10 mouse cellular contexts compared by ENCODE assay signal in genomic region chr4:133024404-133024803, GRCm38 (mm10). TPM values are rescaled to one million over a fixed set of nuclear protein-coding genes. Genes with fewer than 3 reads are reported as not detected.
DNase-seq lines count a peak whose midpoint lies in the region; ATAC-seq and TF ChIP-seq lines count a peak whose summit lies in the region.
"Had no signal": no experiment of that assay in that cellular context is flagged by ENCODE, and none has a peak within 500 bp of the region (broad histone marks: within the 10 kb centered on the region; RNA-seq: fewer than 3 reads in every experiment).

No protein-coding gene starts in this region.

- H3K9me3 ChIP-seq in forebrain, embryonic 10.5 days: no peaks in the 10 kb centered on the region
- H3K9me3 ChIP-seq in forebrain, embryonic 11.5 days (ENCODE audit: control insufficient read depth, low read length): no peaks in the 10 kb centered on the region
- H3K9me3 ChIP-seq in intestine, embryonic 15.5 days: no peaks in the 10 kb centered on the region
- H3K9me3 ChIP-seq in neural tube, embryonic 15.5 days (replicated peaks): no peaks in the 10 kb centered on the region

- peaks cover 24% of the 10 kb centered on the region for H3K36me3 ChIP-seq in forebrain, embryonic 10.5 days (replicated peaks)
- H3K36me3 ChIP-seq in forebrain, embryonic 11.5 days (ENCODE audit: control insufficient read depth, insufficient read depth, low read length): no peaks in the 10 kb centered on the region
- H3K36me3 ChIP-seq in intestine, embryonic 15.5 days: 0 out of 2 replicates have a peak, but pooled peaks cover 4% of the 10 kb centered on the region
- no peaks in the 10 kb centered on the region for H3K36me3 ChIP-seq in neural tube, embryonic 15.5 days

- ATAC-seq in forebrain, embryonic 11.5 days (replicated peaks; ENCODE audit: low FRiP score): no peak
- ATAC-seq in intestine, embryonic 15.5 days: no peak
- ATAC-seq in neural tube, embryonic 15.5 days (ENCODE audit: low FRiP score): 0 out of 2 replicates have a peak, but pooled peaks have one; percentile 2
- no peak for ATAC-seq in erythroblast, adult 5-6 weeks (replicated peaks; ENCODE audit: low FRiP score, poor library complexity, severe bottlenecking)

- no peak overlapping the region for H3K4me3 ChIP-seq in forebrain, embryonic 10.5 days
- H3K4me3 ChIP-seq in forebrain, embryonic 11.5 days (ENCODE audit: low read depth, low read length): no peak overlapping the region
- H3K4me3 ChIP-seq in layer of hippocampus, adult 2 months: no peak overlapping the region
- no peak overlapping the region for H3K4me3 ChIP-seq in intestine, embryonic 15.5 days (replicated peaks)
- H3K4me3 ChIP-seq in neural tube, embryonic 15.5 days (replicated peaks): no peak overlapping the region

- no peak for TF ChIP-seq CTCF in layer of hippocampus, adult 2 months (conservative IDR thresholded peaks at IDR 0.05)

- 26% methylated on average over 4 of the region's 4 CpGs for WGBS in forebrain, embryonic 10.5 days
- 37% methylated on average over 3 of the region's 4 CpGs for WGBS in forebrain, embryonic 11.5 days
- 31% methylated on average over 3 of the region's 4 CpGs for WGBS in intestine, embryonic 15.5 days
- WGBS in neural tube, embryonic 15.5 days: 14% methylated on average over 4 of the region's 4 CpGs

- H3K4me2 ChIP-seq in forebrain, embryonic 11.5 days (ENCODE audit: low read depth, low read length, severe bottlenecking): no peak overlapping the region
- H3K4me2 ChIP-seq in intestine, embryonic 15.5 days (replicated peaks): peak overlapping the region; percentile 40; the same call in 1 of the 2 replicates
- H3K4me2 ChIP-seq in neural tube, embryonic 15.5 days: peak overlapping the region; percentile 29

- no peaks in the 10 kb centered on the region for H3K27me3 ChIP-seq in forebrain, embryonic 10.5 days (ENCODE audit: poor library complexity, severe bottlenecking)
- H3K27me3 ChIP-seq in forebrain, embryonic 11.5 days (ENCODE audit: control insufficient read depth, insufficient read depth, low read length): no peaks in the 10 kb centered on the region
- no peaks in the 10 kb centered on the region for H3K27me3 ChIP-seq in intestine, embryonic 15.5 days (replicated peaks)
- no peaks in the 10 kb centered on the region for H3K27me3 ChIP-seq in neural tube, embryonic 15.5 days (replicated peaks)

- no peak overlapping the region for H3K9ac ChIP-seq in forebrain, embryonic 11.5 days (ENCODE audit: low read length)
- no peak overlapping the region for H3K9ac ChIP-seq in intestine, embryonic 15.5 days
- H3K9ac ChIP-seq in neural tube, embryonic 15.5 days (replicated peaks): no peak overlapping the region; the same call in 1 of the 2 replicates

- H3K4me1 ChIP-seq in forebrain, embryonic 10.5 days: peaks cover 99% of the 10 kb centered on the region
- H3K4me1 ChIP-seq in forebrain, embryonic 11.5 days (replicated peaks; ENCODE audit: control insufficient read depth, insufficient read depth, low read length): peaks cover 39% of the 10 kb centered on the region
- peaks cover 75% of the 10 kb centered on the region for H3K4me1 ChIP-seq in intestine, embryonic 15.5 days (replicated peaks)
- peaks cover 82% of the 10 kb centered on the region for H3K4me1 ChIP-seq in neural tube, embryonic 15.5 days

- no peak for DNase-seq in forebrain, embryonic 10.5 days (ENCODE audit: extremely low spot score, low spot score)
- DNase-seq in forebrain, embryonic 11.5 days (ENCODE audit: low spot score): no peak
- no peak for DNase-seq in layer of hippocampus, adult 2 months (ENCODE audit: low spot score in 2 of 2)
- DNase-seq in layer of hippocampus, adult 9-11 months: no peak
- DNase-seq in Muller cell, postnatal 12 days (ENCODE audit: inconsistent ontology term): no peak
- DNase-seq: liver; right cerebral cortex, postnatal 4 days had no signal

- peak overlapping the region; percentile 74 for H3K27ac ChIP-seq in forebrain, embryonic 10.5 days
- no peak overlapping the region for H3K27ac ChIP-seq in forebrain, embryonic 11.5 days (ENCODE audit: low read depth, low read length)
- peak overlapping the region; percentile 69 for H3K27ac ChIP-seq in layer of hippocampus, adult 2 months
- peak overlapping the region; percentile 66 for H3K27ac ChIP-seq in intestine, embryonic 15.5 days
- H3K27ac ChIP-seq in neural tube, embryonic 15.5 days (replicated peaks): peak overlapping the region; percentile 77

RNA-seq across cellular contexts. Expression of gene Ahdc1, which starts 13.3 kb away (rescaled TPM):
- polyA plus RNA-seq in forebrain, embryonic 10.5 days (2016; fragmentation: Nextera tagmentation; extraction: Ambion mirVana): 5.8 and 7.4 TPM in 2 replicates
- polyA plus RNA-seq in forebrain, embryonic 11.5 days (2014; fragmentation: Nextera tagmentation; extraction: Ambion mirVana): 5.5 and 7.5 TPM in 2 replicates
- total RNA-seq in layer of hippocampus, adult 2 months (2021): 100 to 1,000 TPM; 108 to 113 TPM
- 5.4 and 6.3 TPM in 2 replicates for polyA plus RNA-seq in intestine, embryonic 15.5 days (2015; fragmentation: Nextera tagmentation; extraction: Ambion mirVana)
- 11.0 TPM in 2 replicates for polyA plus RNA-seq in neural tube, embryonic 15.5 days (2015; fragmentation: Nextera tagmentation; extraction: Ambion mirVana)
- total RNA-seq in erythroblast, adult 5-6 weeks (2015; ENCODE audit: low replicate concordance): 1.2 and 10.2 TPM in 2 replicates
- total RNA-seq in erythroblast, adult 5-6 weeks (2017; ENCODE audit: low replicate concordance): 0.17 and 4.2 TPM in 2 replicates

RNA-seq across cellular contexts. Expression of gene Fgr, which starts 50.5 kb away (rescaled TPM):
- polyA plus RNA-seq in forebrain, embryonic 10.5 days (2016; fragmentation: Nextera tagmentation; extraction: Ambion mirVana): 0.06 and 0.11 TPM in 2 replicates
- polyA plus RNA-seq in forebrain, embryonic 11.5 days (2014; fragmentation: Nextera tagmentation; extraction: Ambion mirVana): 0.13 TPM in 1 of 2 replicates, not detected in the other
- total RNA-seq in layer of hippocampus, adult 2 months (2021): under 1 TPM in 1 of 2 experiments, not detected in 1; 0.12 TPM
- 2.3 and 3.7 TPM in 2 replicates for polyA plus RNA-seq in intestine, embryonic 15.5 days (2015; fragmentation: Nextera tagmentation; extraction: Ambion mirVana)
- 0.23 and 0.91 TPM in 2 replicates for polyA plus RNA-seq in neural tube, embryonic 15.5 days (2015; fragmentation: Nextera tagmentation; extraction: Ambion mirVana)
- total RNA-seq in erythroblast, adult 5-6 weeks (2015; ENCODE audit: low replicate concordance): 12.1 and 21.5 TPM in 2 replicates
- total RNA-seq in erythroblast, adult 5-6 weeks (2017; ENCODE audit: low replicate concordance): 13.4 and 18.7 TPM in 2 replicates
